Mouse (Mus musculus): Measurements from ENCODE around the gene Usp9x.
A peak's percentile ranks its signal among the peaks of the same experiment; 100 is the strongest.

Usp9x gene

GRCm38 (mm10) chrX:13054612-13055011, 16.7 kb upstream of the Usp9x start:
- no peaks in the 10 kb centered on the region for H3K36me3 ChIP-seq (ENCODE audit: control insufficient read depth, insufficient read depth, low read length, poor library complexity, severe bottlenecking)
- no peak for DNase-seq (ENCODE audit: low read depth, low spot score)
- H3K27me3 ChIP-seq (ENCODE audit: control insufficient read depth, insufficient read depth, low read length, poor library complexity, severe bottlenecking) = no peaks in the 10 kb centered on the region

GRCm38 (mm10) chrX:13061961-13062360, 9.3 kb upstream of the Usp9x start:
- no peaks in the 10 kb centered on the region for H3K27me3 ChIP-seq (ENCODE audit: control insufficient read depth, insufficient read depth, low read length, poor library complexity, severe bottlenecking)
- no peak for DNase-seq (ENCODE audit: low read depth, low spot score)

GRCm38 (mm10) chrX:13064273-13064925, 6.9 kb upstream of the Usp9x start:
- H3K27me3 ChIP-seq (ENCODE audit: control insufficient read depth, insufficient read depth, low read length, poor library complexity, severe bottlenecking) = no peaks in the 10 kb centered on the region
- no peaks in the 10 kb centered on the region for H3K36me3 ChIP-seq (ENCODE audit: control insufficient read depth, insufficient read depth, low read length, poor library complexity, severe bottlenecking)
- DNase-seq (ENCODE audit: low read depth, low spot score) = no peak

More at GRCm38 (mm10) chrX:13061961-13062360, 9.3 kb upstream of the Usp9x start:
- no peaks in the 10 kb centered on the region for H3K36me3 ChIP-seq (ENCODE audit: control insufficient read depth, insufficient read depth, low read length, poor library complexity, severe bottlenecking)

GRCm38 (mm10) chrX:13070206-13070572, 1.1 kb upstream of the Usp9x start:
- DNase-seq (ENCODE audit: low read depth, low spot score) = no peak
- no peaks in the 10 kb centered on the region for H3K27me3 ChIP-seq (ENCODE audit: control insufficient read depth, insufficient read depth, low read length, poor library complexity, severe bottlenecking)
- H3K36me3 ChIP-seq (ENCODE audit: control insufficient read depth, insufficient read depth, low read length, poor library complexity, severe bottlenecking) = no peaks in the 10 kb centered on the region

- peak; percentile 83 for DNase-seq (ENCODE audit: low read depth, low spot score)
- no peaks in the 10 kb centered on the region for H3K27me3 ChIP-seq (ENCODE audit: control insufficient read depth, insufficient read depth, low read length, poor library complexity, severe bottlenecking)
Observed at GRCm38 (mm10) chrX:13070573-13071240, 591 bp upstream of the Usp9x start.

GRCm38 (mm10) chrX:13071776-13072460, 620 bp downstream of the Usp9x start:
- DNase-seq (ENCODE audit: low read depth, low spot score) = peak; percentile 78
- H3K36me3 ChIP-seq (ENCODE audit: control insufficient read depth, insufficient read depth, low read length, poor library complexity, severe bottlenecking) = no peaks in the 10 kb centered on the region
- no peaks in the 10 kb centered on the region for H3K27me3 ChIP-seq (ENCODE audit: control insufficient read depth, insufficient read depth, low read length, poor library complexity, severe bottlenecking)

More at GRCm38 (mm10) chrX:13070573-13071240, 591 bp upstream of the Usp9x start:
- H3K36me3 ChIP-seq (ENCODE audit: control insufficient read depth, insufficient read depth, low read length, poor library complexity, severe bottlenecking) = no peaks in the 10 kb centered on the region

- Histone ChIP-seq H3K36me3 (ENCODE audit: control insufficient read depth, insufficient read depth, low read length, poor library complexity, severe bottlenecking) (no peaks in the 10 kb centered on the region), H3K27me3 (ENCODE audit: control insufficient read depth, insufficient read depth, low read length, poor library complexity, severe bottlenecking) (no peaks in the 10 kb centered on the region)
- peak; percentile 60 for DNase-seq (ENCODE audit: low read depth, low spot score)
Observed at GRCm38 (mm10) chrX:13072461-13072982, 1.2 kb downstream of the Usp9x start.

- no peaks in the 10 kb centered on the region for H3K27me3 ChIP-seq (ENCODE audit: control insufficient read depth, insufficient read depth, low read length, poor library complexity, severe bottlenecking)
- peak; percentile 12 for DNase-seq (ENCODE audit: low read depth, low spot score)
- H3K36me3 ChIP-seq (ENCODE audit: control insufficient read depth, insufficient read depth, low read length, poor library complexity, severe bottlenecking) = no peaks in the 10 kb centered on the region
Observed at GRCm38 (mm10) chrX:13085621-13086020, 14.3 kb downstream of the Usp9x start.

GRCm38 (mm10) chrX:13096985-13097384, 25.7 kb downstream of the Usp9x start:
- no peak for DNase-seq (ENCODE audit: low read depth, low spot score)
- Histone ChIP-seq H3K27me3 (ENCODE audit: control insufficient read depth, insufficient read depth, low read length, poor library complexity, severe bottlenecking) (no peaks in the 10 kb centered on the region), H3K36me3 (ENCODE audit: control insufficient read depth, insufficient read depth, low read length, poor library complexity, severe bottlenecking) (no peaks in the 10 kb centered on the region; the same call in 1 of the 2 replicates)

GRCm38 (mm10) chrX:13206514-13206913, 135.2 kb downstream of the Usp9x start:
- no peak for DNase-seq (ENCODE audit: low read depth, low spot score)
- Histone ChIP-seq H3K27me3 (ENCODE audit: control insufficient read depth, insufficient read depth, low read length, poor library complexity, severe bottlenecking) (no peaks in the 10 kb centered on the region), H3K36me3 (ENCODE audit: control insufficient read depth, insufficient read depth, low read length, poor library complexity, severe bottlenecking) (no peaks in the 10 kb centered on the region)

- no peaks in the 10 kb centered on the region for H3K27me3 ChIP-seq (ENCODE audit: control insufficient read depth, insufficient read depth, low read length, poor library complexity, severe bottlenecking)
- peak; percentile 91 for DNase-seq (ENCODE audit: low read depth, low spot score)
- H3K36me3 ChIP-seq (ENCODE audit: control insufficient read depth, insufficient read depth, low read length, poor library complexity, severe bottlenecking) = no peaks in the 10 kb centered on the region
Observed at GRCm38 (mm10) chrX:13207512-13208341, 136.4 kb downstream of the Usp9x start.

- Histone ChIP-seq H3K27me3 (ENCODE audit: control insufficient read depth, insufficient read depth, low read length, poor library complexity, severe bottlenecking) (no peaks in the 10 kb centered on the region), H3K36me3 (ENCODE audit: control insufficient read depth, insufficient read depth, low read length, poor library complexity, severe bottlenecking) (no peaks in the 10 kb centered on the region)
- no peak for DNase-seq (ENCODE audit: low read depth, low spot score)
Observed at GRCm38 (mm10) chrX:13208404-13208803, 137.1 kb downstream of the Usp9x start.

- DNase-seq (ENCODE audit: low read depth, low spot score) = peak; percentile 49
- Histone ChIP-seq H3K36me3 (ENCODE audit: control insufficient read depth, insufficient read depth, low read length, poor library complexity, severe bottlenecking) (no peaks in the 10 kb centered on the region), H3K27me3 (ENCODE audit: control insufficient read depth, insufficient read depth, low read length, poor library complexity, severe bottlenecking) (no peaks in the 10 kb centered on the region)
Observed at GRCm38 (mm10) chrX:13214275-13214674, 143.0 kb downstream of the Usp9x start.

Measured in splenic B cell, adult 2 months (primary cell).